Mouse (Mus musculus): ENCODE data around the gene Gm20388. TPM values are rescaled to one million over a fixed set of nuclear protein-coding genes. Genes with fewer than 3 reads are reported as not detected.

Gene Gm20388
- polyA plus RNA-seq, 2 experiments: 8.5 TPM; not detected in 1

DNA sequence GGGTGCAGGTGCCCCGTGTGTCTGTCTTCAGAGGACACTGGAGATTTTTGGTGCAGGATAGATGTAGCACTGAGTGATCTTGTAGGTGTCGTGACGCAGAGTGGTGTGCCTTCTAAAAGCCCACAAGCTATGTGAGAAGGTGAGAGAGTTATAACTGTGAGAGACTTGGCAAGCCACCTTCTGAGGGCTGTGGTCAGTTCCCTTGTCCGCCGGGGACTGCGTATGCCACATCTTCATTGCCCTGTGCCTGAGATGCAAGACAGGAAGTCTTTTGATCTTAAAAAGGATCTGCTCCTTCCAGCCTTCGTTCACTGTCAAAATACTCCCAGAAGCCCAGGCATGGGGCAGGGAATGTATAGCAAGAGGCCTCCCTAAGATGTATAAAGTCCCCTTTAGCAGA is 3432.3 kb downstream of the Gm20388 start:
- DNase-seq (ENCODE audit: low read depth in 3 of 3, low spot score in 3 of 3): no peak
- no peak overlapping the region for H3K9ac ChIP-seq (replicated peaks)
- no peaks in the 10 kb centered on the region for H3K27me3 ChIP-seq (ENCODE audit: control insufficient read depth, insufficient read depth, low read length)
- no peak for ATAC-seq (ENCODE audit: insufficient read depth)
- no peaks in the 10 kb centered on the region for H3K36me3 ChIP-seq (replicated peaks; ENCODE audit: control insufficient read depth, insufficient read depth, low read depth)
- no peak overlapping the region for H3K4me3 ChIP-seq (ENCODE audit: insufficient read depth in 1 of 2, low read depth in 2 of 2, low read length in 2 of 2)
- no peak for TF ChIP-seq EP300 (IDR thresholded peaks at IDR 0.05; ENCODE audit: low read depth)
- no peak for TF ChIP-seq CTCF (IDR thresholded peaks at IDR 0.05; ENCODE audit: low read depth)
- H3K27ac ChIP-seq: no peak overlapping the region
- H3K4me1 ChIP-seq (replicated peaks; ENCODE audit: control insufficient read depth in 2 of 2, insufficient read depth in 2 of 2, low read length in 1 of 2): peaks cover 2 to 9% of the 10 kb centered on the region in 2 experiments; a peak in 3 of 4 replicates
- H3K4me2 ChIP-seq (ENCODE audit: low read depth): no peak overlapping the region
- WGBS (ENCODE audit: insufficient replicate concordance): 45% methylated on average over 7 of the region's 7 CpGs
- no peaks in the 10 kb centered on the region for H3K9me3 ChIP-seq (ENCODE audit: control insufficient read depth, low read length)

DNA sequence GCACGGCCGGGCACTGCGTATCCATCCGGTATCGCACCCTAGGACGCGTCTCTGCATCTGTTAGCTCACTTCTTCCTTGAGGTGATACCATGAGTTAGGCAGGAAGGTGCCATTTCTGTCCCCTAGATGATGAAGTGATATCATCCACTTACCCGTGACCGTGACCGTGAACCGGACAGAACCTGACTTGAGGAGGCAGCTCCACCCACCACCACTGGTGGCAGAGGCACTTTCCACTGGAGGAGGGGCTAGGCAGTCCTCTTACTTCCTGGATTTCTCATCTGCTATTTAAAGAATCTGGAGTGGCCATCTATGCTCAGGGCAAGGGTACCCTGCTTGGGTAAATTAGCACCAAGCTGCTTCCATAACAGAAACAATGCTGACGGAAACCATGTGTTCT is 3432.8 kb downstream of the Gm20388 start:
- no peak overlapping the region for H3K9ac ChIP-seq (replicated peaks)
- no peak overlapping the region for H3K27ac ChIP-seq
- no peak overlapping the region for H3K4me2 ChIP-seq (ENCODE audit: low read depth)
- WGBS (ENCODE audit: insufficient replicate concordance): 69% methylated on average over 12 of the region's 12 CpGs
- TF ChIP-seq CTCF (IDR thresholded peaks at IDR 0.05; ENCODE audit: low read depth) (no peak), EP300 (IDR thresholded peaks at IDR 0.05; ENCODE audit: low read depth) (no peak)
- H3K4me1 ChIP-seq (replicated peaks; ENCODE audit: control insufficient read depth in 2 of 2, insufficient read depth in 2 of 2, low read length in 1 of 2): peaks cover 2 to 14% of the 10 kb centered on the region in 2 experiments; a peak in 3 of 4 replicates
- ATAC-seq (ENCODE audit: insufficient read depth) (no peak), DNase-seq (ENCODE audit: low read depth in 3 of 3, low spot score in 3 of 3) (no peak)
- no peak overlapping the region for H3K4me3 ChIP-seq (ENCODE audit: insufficient read depth in 1 of 2, low read depth in 2 of 2, low read length in 2 of 2)
- H3K36me3 ChIP-seq (replicated peaks; ENCODE audit: control insufficient read depth, insufficient read depth, low read depth): no peaks in the 10 kb centered on the region
- no peaks in the 10 kb centered on the region for H3K9me3 ChIP-seq (ENCODE audit: control insufficient read depth, low read length)
- no peaks in the 10 kb centered on the region for H3K27me3 ChIP-seq (ENCODE audit: control insufficient read depth, insufficient read depth, low read length)

DNA sequence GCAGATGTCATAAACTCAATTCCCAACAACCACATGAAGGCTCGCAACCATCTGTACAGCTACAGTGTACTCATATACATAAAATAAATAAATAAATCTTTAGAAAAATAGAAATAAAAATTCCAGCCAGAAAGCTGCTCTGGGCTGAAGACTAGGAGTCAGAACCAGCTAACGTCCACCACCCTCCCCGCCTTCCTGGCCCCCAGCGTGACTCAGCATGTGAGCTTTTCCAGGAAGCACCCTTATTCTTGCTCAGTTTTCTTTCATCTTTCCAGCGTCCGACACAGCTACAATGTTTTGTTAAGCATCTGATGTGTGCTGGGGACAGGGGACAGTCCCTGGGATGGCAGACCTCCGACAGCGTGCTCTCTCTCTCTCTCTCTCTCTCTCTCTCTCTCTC is 3434.5 kb downstream of the Gm20388 start:
- no peak for TF ChIP-seq CTCF (IDR thresholded peaks at IDR 0.05; ENCODE audit: low read depth)
- no peak for TF ChIP-seq EP300 (IDR thresholded peaks at IDR 0.05; ENCODE audit: low read depth)
- Histone ChIP-seq H3K27ac (no peak overlapping the region), H3K27me3 (ENCODE audit: control insufficient read depth, insufficient read depth, low read length) (no peaks in the 10 kb centered on the region), H3K4me1 (replicated peaks; ENCODE audit: control insufficient read depth in 2 of 2, insufficient read depth in 2 of 2, low read length in 1 of 2) (peaks cover 2 to 22% of the 10 kb centered on the region in 2 experiments; a peak in 3 of 4 replicates), H3K4me2 (ENCODE audit: low read depth) (no peak overlapping the region), H3K4me3 (ENCODE audit: insufficient read depth in 1 of 2, low read depth in 2 of 2, low read length in 2 of 2) (no peak overlapping the region), H3K36me3 (replicated peaks; ENCODE audit: control insufficient read depth, insufficient read depth, low read depth) (no peaks in the 10 kb centered on the region), H3K9me3 (ENCODE audit: control insufficient read depth, low read length) (no peaks in the 10 kb centered on the region), H3K9ac (replicated peaks) (no peak overlapping the region)
- ATAC-seq (ENCODE audit: insufficient read depth): no peak
- DNase-seq (ENCODE audit: low read depth in 3 of 3, low spot score in 3 of 3): no peak
- 55% methylated on average over 8 of the region's 8 CpGs for WGBS (ENCODE audit: insufficient replicate concordance)

DNA sequence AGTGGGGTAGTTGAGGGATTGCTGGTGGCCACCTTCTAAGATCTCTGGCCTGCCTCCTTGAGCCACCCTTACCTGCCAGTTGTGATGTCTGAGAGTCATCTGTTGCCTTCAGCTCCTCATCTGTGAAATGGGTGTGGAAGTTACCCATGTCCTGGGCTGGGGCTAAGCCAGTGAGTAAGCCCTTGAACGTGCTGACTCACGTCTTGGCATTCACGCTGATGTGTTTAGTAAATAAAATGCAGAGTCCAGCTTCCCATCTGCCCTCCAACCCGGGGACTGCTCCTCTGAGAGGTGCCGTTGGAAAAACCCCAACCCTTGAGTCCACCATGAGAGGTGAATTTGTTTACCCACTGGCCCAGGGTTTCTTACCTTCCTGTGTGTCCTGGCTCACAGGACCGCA is 3435.2 kb downstream of the Gm20388 start:
- no peaks in the 10 kb centered on the region for H3K36me3 ChIP-seq (replicated peaks; ENCODE audit: control insufficient read depth, insufficient read depth, low read depth)
- H3K27ac ChIP-seq: no peak overlapping the region
- H3K9me3 ChIP-seq (ENCODE audit: control insufficient read depth, low read length): no peaks in the 10 kb centered on the region
- 76% methylated on average over 6 of the region's 6 CpGs for WGBS (ENCODE audit: insufficient replicate concordance)
- no peak overlapping the region for H3K4me2 ChIP-seq (ENCODE audit: low read depth)
- H3K27me3 ChIP-seq (ENCODE audit: control insufficient read depth, insufficient read depth, low read length): no peaks in the 10 kb centered on the region
- TF ChIP-seq CTCF (IDR thresholded peaks at IDR 0.05; ENCODE audit: low read depth) (no peak), EP300 (IDR thresholded peaks at IDR 0.05; ENCODE audit: low read depth) (no peak)
- no peak for DNase-seq (ENCODE audit: low read depth in 3 of 3, low spot score in 3 of 3)
- H3K4me1 ChIP-seq (replicated peaks; ENCODE audit: control insufficient read depth in 2 of 2, insufficient read depth in 2 of 2, low read length in 1 of 2): peaks cover 2 to 22% of the 10 kb centered on the region in 2 experiments; a peak in 3 of 4 replicates
- no peak for ATAC-seq (ENCODE audit: insufficient read depth)
- no peak overlapping the region for H3K9ac ChIP-seq (replicated peaks)
- H3K4me3 ChIP-seq (ENCODE audit: insufficient read depth in 1 of 2, low read depth in 2 of 2, low read length in 2 of 2): no peak overlapping the region

DNA sequence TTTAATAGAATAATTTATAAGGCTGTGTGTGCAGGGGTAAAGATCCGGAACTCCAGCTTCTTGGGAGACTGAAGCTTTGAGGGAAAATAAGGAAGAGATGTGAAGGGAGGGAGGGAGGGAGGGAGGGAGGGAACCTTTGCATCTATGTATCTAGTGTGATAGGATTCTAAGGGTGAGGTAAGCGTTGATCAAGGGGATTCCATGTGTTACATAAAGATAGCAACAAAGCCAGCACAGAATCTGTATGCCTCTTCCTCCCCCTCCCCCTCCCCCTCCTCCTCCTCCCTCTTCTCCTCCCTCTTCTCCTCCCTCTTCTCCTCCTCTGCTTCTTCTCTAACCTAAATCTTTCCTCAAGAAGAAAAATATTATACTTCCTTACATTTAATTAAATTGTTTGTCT is 3436.7 kb downstream of the Gm20388 start:
- DNase-seq (ENCODE audit: low read depth in 3 of 3, low spot score in 3 of 3): no peak
- WGBS (ENCODE audit: insufficient replicate concordance): 29% methylated on average over 2 of the region's 2 CpGs
- ATAC-seq (ENCODE audit: insufficient read depth): peak; percentile 49; the same call in 1 of the 2 replicates
- Histone ChIP-seq H3K9me3 (ENCODE audit: control insufficient read depth, low read length) (no peaks in the 10 kb centered on the region), H3K4me3 (ENCODE audit: insufficient read depth in 1 of 2, low read depth in 2 of 2, low read length in 2 of 2) (no peak overlapping the region), H3K4me2 (ENCODE audit: low read depth) (no peak overlapping the region), H3K27me3 (ENCODE audit: control insufficient read depth, insufficient read depth, low read length) (no peaks in the 10 kb centered on the region), H3K4me1 (replicated peaks; ENCODE audit: control insufficient read depth in 2 of 2, insufficient read depth in 2 of 2, low read length in 1 of 2) (peaks cover 2 to 20% of the 10 kb centered on the region in 2 experiments; a peak in 3 of 4 replicates), H3K9ac (replicated peaks) (no peak overlapping the region), H3K36me3 (replicated peaks; ENCODE audit: control insufficient read depth, insufficient read depth, low read depth) (no peaks in the 10 kb centered on the region), H3K27ac (no peak overlapping the region)
- no peak for TF ChIP-seq EP300 (IDR thresholded peaks at IDR 0.05; ENCODE audit: low read depth)
- TF ChIP-seq CTCF (IDR thresholded peaks at IDR 0.05; ENCODE audit: low read depth): no peak

Measured in liver, embryonic 14.5 days (tissue).